In the genomic region with DNA sequence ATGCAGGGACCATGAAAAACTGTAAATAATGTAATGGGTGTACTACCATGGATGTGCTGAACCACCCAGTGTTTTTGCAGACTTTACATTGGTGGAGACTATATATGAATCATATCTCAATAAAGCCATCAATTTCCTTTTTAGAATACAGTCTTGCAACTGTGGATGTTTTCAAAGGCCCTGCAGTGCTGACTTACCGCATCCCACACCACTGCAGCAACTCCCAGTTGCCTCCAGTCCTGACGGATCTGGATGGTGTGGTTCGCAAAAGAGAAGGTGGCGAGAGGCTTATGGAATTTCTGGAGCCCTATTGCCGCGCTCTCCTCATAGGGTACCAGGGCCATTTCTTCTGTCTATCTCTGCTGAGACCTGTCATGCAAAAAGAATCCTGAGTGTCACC, we compare ENCODE assay signal across 8 mouse cellular contexts. TPM values are rescaled to one million over a fixed set of nuclear protein-coding genes. Genes with fewer than 3 reads are reported as not detected.
DNase-seq lines count a peak whose midpoint lies in the region; ATAC-seq and TF ChIP-seq lines count a peak whose summit lies in the region.

No protein-coding gene starts in this region.

- DNase-seq in 416B (ENCODE audit: low read depth) = peak; percentile 41
- DNase-seq in liver, embryonic 14.5 days (ENCODE audit: low read depth in 3 of 3, low spot score in 3 of 3) = no peak
- DNase-seq in urinary bladder, postnatal 4 days (ENCODE audit: low spot score in 2 of 2) = no peak
- DNase-seq in cerebellum, adult 11-12 months = no peak
- no peak for DNase-seq in testis, postnatal 10 days (ENCODE audit: low spot score)

- no peaks in the 10 kb centered on the region for H3K9me3 ChIP-seq in erythroblast, embryonic 14.5 days (ENCODE audit: control insufficient read depth, low read length)
- no peaks in the 10 kb centered on the region for H3K9me3 ChIP-seq in forebrain, embryonic 16.5 days (ENCODE audit: control insufficient read depth, low read length)
- H3K9me3 ChIP-seq in liver, embryonic 14.5 days (ENCODE audit: control insufficient read depth, low read length) = no peaks in the 10 kb centered on the region

- TF ChIP-seq EP300 in liver, embryonic 14.5 days (IDR thresholded peaks at IDR 0.05; ENCODE audit: low read depth) = no peak

- no peak overlapping the region; the same call in 1 of the 2 replicates for H3K27ac ChIP-seq in forebrain, embryonic 16.5 days (ENCODE audit: low read length)
- H3K27ac ChIP-seq in liver, embryonic 14.5 days = peak overlapping the region; percentile 88; the same call in 1 of the 2 replicates

- peaks cover 25% of the 10 kb centered on the region for H3K36me3 ChIP-seq in erythroblast, embryonic 14.5 days (ENCODE audit: control insufficient read depth)
- 0 out of 2 replicates have a peak, but pooled peaks cover 2% of the 10 kb centered on the region for H3K36me3 ChIP-seq in forebrain, embryonic 16.5 days (ENCODE audit: control insufficient read depth, insufficient read depth)
- H3K36me3 ChIP-seq in liver, embryonic 14.5 days (replicated peaks; ENCODE audit: control insufficient read depth, insufficient read depth, low read depth) = no peaks in the 10 kb centered on the region

- peaks cover 37% of the 10 kb centered on the region for H3K4me1 ChIP-seq in erythroblast, embryonic 14.5 days (ENCODE audit: control insufficient read depth)
- peaks cover 20% of the 10 kb centered on the region for H3K4me1 ChIP-seq in forebrain, embryonic 16.5 days (replicated peaks; ENCODE audit: control insufficient read depth, insufficient read depth, low read length)
- peaks cover 3 to 8% of the 10 kb centered on the region in 2 experiments; a peak in 3 of 4 replicates for H3K4me1 ChIP-seq in liver, embryonic 14.5 days (replicated peaks; ENCODE audit: control insufficient read depth in 2 of 2, insufficient read depth in 2 of 2, low read length in 1 of 2)

- peak overlapping the region; percentile 99 for H3K9ac ChIP-seq in forebrain, embryonic 16.5 days (replicated peaks; ENCODE audit: low read depth, low read length)
- H3K9ac ChIP-seq in liver, embryonic 14.5 days (replicated peaks) = peak overlapping the region; percentile 93

- peak overlapping the region; percentile 91 for H3K4me3 ChIP-seq in erythroblast, embryonic 14.5 days (replicated peaks)
- peak overlapping the region; percentile 92 for H3K4me3 ChIP-seq in forebrain, embryonic 16.5 days (replicated peaks; ENCODE audit: low read length)
- H3K4me3 ChIP-seq in liver, embryonic 14.5 days (ENCODE audit: insufficient read depth in 1 of 2, low read depth in 2 of 2, low read length in 2 of 2) = peak overlapping the region; percentile 85 to 86; a peak in 3 of 4 replicates

- WGBS in forebrain, embryonic 16.5 days = 59% methylated on average over 6 of the region's 6 CpGs
- 85% methylated on average over 6 of the region's 6 CpGs for WGBS in liver, embryonic 14.5 days (ENCODE audit: insufficient replicate concordance)

- peak overlapping the region; percentile 65 for H3K4me2 ChIP-seq in forebrain, embryonic 16.5 days (ENCODE audit: low read length)
- H3K4me2 ChIP-seq in liver, embryonic 14.5 days (ENCODE audit: low read depth) = peak overlapping the region; percentile 91

- no peak for ATAC-seq in erythroblast, adult 5-6 weeks (replicated peaks; ENCODE audit: low FRiP score, poor library complexity, severe bottlenecking)
- no peak for ATAC-seq in forebrain, embryonic 16.5 days
- no peak for ATAC-seq in liver, embryonic 14.5 days (ENCODE audit: insufficient read depth)

- TF ChIP-seq CTCF in liver, embryonic 14.5 days (IDR thresholded peaks at IDR 0.05; ENCODE audit: low read depth) = no peak

- no peaks in the 10 kb centered on the region for H3K27me3 ChIP-seq in erythroblast, embryonic 14.5 days (ENCODE audit: control insufficient read depth)
- no peaks in the 10 kb centered on the region for H3K27me3 ChIP-seq in forebrain, embryonic 16.5 days (replicated peaks; ENCODE audit: control insufficient read depth, insufficient read depth, low read length)
- H3K27me3 ChIP-seq in liver, embryonic 14.5 days (ENCODE audit: control insufficient read depth, insufficient read depth, low read length) = no peaks in the 10 kb centered on the region

RNA-seq across cellular contexts. Expression of gene Mettl21a, which starts 1.0 kb away (rescaled TPM):
- polyA plus RNA-seq in erythroblast, embryonic 14.5 days (2012) = 0.17 and 0.26 TPM in 2 replicates
- 1.9 TPM in 1 of 2 replicates, not detected in the other for total RNA-seq in erythroblast, adult 5-6 weeks (2015; ENCODE audit: low replicate concordance)
- 2.0 and 4.7 TPM in 2 replicates for total RNA-seq in erythroblast, adult 5-6 weeks (2017; ENCODE audit: low replicate concordance)
- polyA plus RNA-seq in forebrain, embryonic 16.5 days (2015; fragmentation: Nextera tagmentation; extraction: Ambion mirVana) = 21.2 and 22.8 TPM in 2 replicates
- 2.8 and 4.3 TPM in 2 replicates for polyA plus RNA-seq in liver, embryonic 14.5 days (2012; rRNA removed)
- polyA plus RNA-seq in liver, embryonic 14.5 days (2014; fragmentation: Nextera tagmentation; extraction: Ambion mirVana) = 6.3 and 7.2 TPM in 2 replicates
